Mouse (Mus musculus): Measurements from ENCODE around the gene Dnah10. TPM values are rescaled to one million over a fixed set of nuclear protein-coding genes. Genes with fewer than 3 reads are reported as not detected.

The Dnah10 gene
- total and polyA plus RNA-seq, 2 experiments, result not detected

- Histone ChIP-seq H3K79me2 (ENCODE audit: control insufficient read depth, insufficient read depth, low read length) (no peaks in the 10 kb centered on the region), H3K36me3 (ENCODE audit: control insufficient read depth, insufficient read depth, low read length) (no peaks in the 10 kb centered on the region), H3K4me1 (ENCODE audit: control insufficient read depth, insufficient read depth, low read length) (no peaks in the 10 kb centered on the region), H3K27me3 (ENCODE audit: control insufficient read depth, insufficient read depth, low read length) (no peaks in the 10 kb centered on the region), H3K4me3 (ENCODE audit: insufficient read depth, low read depth, low read length) (no peak overlapping the region), H3K9ac (ENCODE audit: low read depth, low read length) (no peak overlapping the region), H3K27ac (replicated peaks; ENCODE audit: insufficient read depth, low read depth, low read length) (no peak overlapping the region)
- DNase-seq (ENCODE audit: extremely low read depth, low read depth, low spot score), result no peak
- TF ChIP-seq CTCF (IDR thresholded peaks at IDR 0.05; ENCODE audit: low read depth, low read length) (no peak), POLR2A (IDR thresholded peaks at IDR 0.05; ENCODE audit: extremely low read depth, insufficient read depth, low read length) (no peak)
- 91% methylated on average over 7 of the region's 7 CpGs for WGBS
Measured at GRCm38 (mm10) chr5:124779926-124780325, 55.0 kb downstream of the Dnah10 start.

GRCm38 (mm10) chr5:124781696-124782095 lies 56.8 kb downstream of the Dnah10 start:
- 84% methylated on average over 8 of the region's 8 CpGs for WGBS
- Histone ChIP-seq H3K9ac (ENCODE audit: low read depth, low read length) (no peak overlapping the region), H3K27ac (replicated peaks; ENCODE audit: insufficient read depth, low read depth, low read length) (no peak overlapping the region), H3K79me2 (ENCODE audit: control insufficient read depth, insufficient read depth, low read length) (no peaks in the 10 kb centered on the region), H3K4me3 (ENCODE audit: insufficient read depth, low read depth, low read length) (no peak overlapping the region), H3K36me3 (ENCODE audit: control insufficient read depth, insufficient read depth, low read length) (no peaks in the 10 kb centered on the region), H3K4me1 (ENCODE audit: control insufficient read depth, insufficient read depth, low read length) (no peaks in the 10 kb centered on the region), H3K27me3 (ENCODE audit: control insufficient read depth, insufficient read depth, low read length) (no peaks in the 10 kb centered on the region)
- TF ChIP-seq POLR2A (IDR thresholded peaks at IDR 0.05; ENCODE audit: extremely low read depth, insufficient read depth, low read length) (no peak), CTCF (IDR thresholded peaks at IDR 0.05; ENCODE audit: low read depth, low read length) (no peak)
- DNase-seq (ENCODE audit: extremely low read depth, low read depth, low spot score), result no peak

GRCm38 (mm10) chr5:124785650-124786049 lies 60.8 kb downstream of the Dnah10 start:
- H3K27me3 ChIP-seq (ENCODE audit: control insufficient read depth, insufficient read depth, low read length), result no peaks in the 10 kb centered on the region
- no peaks in the 10 kb centered on the region for H3K36me3 ChIP-seq (ENCODE audit: control insufficient read depth, insufficient read depth, low read length)
- H3K79me2 ChIP-seq (ENCODE audit: control insufficient read depth, insufficient read depth, low read length), result no peaks in the 10 kb centered on the region
- TF ChIP-seq POLR2A (IDR thresholded peaks at IDR 0.05; ENCODE audit: extremely low read depth, insufficient read depth, low read length) (no peak), CTCF (IDR thresholded peaks at IDR 0.05; ENCODE audit: low read depth, low read length) (peak; percentile 42; the same call in 1 of the 2 replicates)
- 86% methylated on average over 7 of the region's 7 CpGs for WGBS
- no peak overlapping the region for H3K9ac ChIP-seq (ENCODE audit: low read depth, low read length)
- H3K27ac ChIP-seq (replicated peaks; ENCODE audit: insufficient read depth, low read depth, low read length), result no peak overlapping the region
- no peaks in the 10 kb centered on the region for H3K4me1 ChIP-seq (ENCODE audit: control insufficient read depth, insufficient read depth, low read length)
- DNase-seq (ENCODE audit: extremely low read depth, low read depth, low spot score), result no peak
- H3K4me3 ChIP-seq (ENCODE audit: insufficient read depth, low read depth, low read length), result no peak overlapping the region

GRCm38 (mm10) chr5:124792112-124792511 lies 67.2 kb downstream of the Dnah10 start:
- WGBS, result 88% methylated on average over 7 of the region's 7 CpGs
- Histone ChIP-seq H3K36me3 (ENCODE audit: control insufficient read depth, insufficient read depth, low read length) (no peaks in the 10 kb centered on the region), H3K27ac (replicated peaks; ENCODE audit: insufficient read depth, low read depth, low read length) (no peak overlapping the region), H3K79me2 (ENCODE audit: control insufficient read depth, insufficient read depth, low read length) (no peaks in the 10 kb centered on the region), H3K4me3 (ENCODE audit: insufficient read depth, low read depth, low read length) (no peak overlapping the region), H3K27me3 (ENCODE audit: control insufficient read depth, insufficient read depth, low read length) (no peaks in the 10 kb centered on the region), H3K4me1 (ENCODE audit: control insufficient read depth, insufficient read depth, low read length) (no peaks in the 10 kb centered on the region), H3K9ac (ENCODE audit: low read depth, low read length) (no peak overlapping the region)
- DNase-seq (ENCODE audit: extremely low read depth, low read depth, low spot score), result no peak
- TF ChIP-seq POLR2A (IDR thresholded peaks at IDR 0.05; ENCODE audit: extremely low read depth, insufficient read depth, low read length), result no peak
- no peak for TF ChIP-seq CTCF (IDR thresholded peaks at IDR 0.05; ENCODE audit: low read depth, low read length)

GRCm38 (mm10) chr5:124809708-124810366 lies 85.0 kb downstream of the Dnah10 start:
- Histone ChIP-seq H3K79me2 (ENCODE audit: control insufficient read depth, insufficient read depth, low read length) (no peaks in the 10 kb centered on the region), H3K27me3 (ENCODE audit: control insufficient read depth, insufficient read depth, low read length) (no peaks in the 10 kb centered on the region), H3K9ac (ENCODE audit: low read depth, low read length) (no peak overlapping the region), H3K27ac (replicated peaks; ENCODE audit: insufficient read depth, low read depth, low read length) (no peak overlapping the region), H3K36me3 (ENCODE audit: control insufficient read depth, insufficient read depth, low read length) (no peaks in the 10 kb centered on the region), H3K4me3 (ENCODE audit: insufficient read depth, low read depth, low read length) (no peak overlapping the region), H3K4me1 (ENCODE audit: control insufficient read depth, insufficient read depth, low read length) (no peaks in the 10 kb centered on the region)
- TF ChIP-seq CTCF (IDR thresholded peaks at IDR 0.05; ENCODE audit: low read depth, low read length) (no peak), POLR2A (IDR thresholded peaks at IDR 0.05; ENCODE audit: extremely low read depth, insufficient read depth, low read length) (no peak)
- WGBS, result 85% methylated on average over 4 of the region's 4 CpGs
- peak; percentile 92 for DNase-seq (ENCODE audit: extremely low read depth, low read depth, low spot score)

GRCm38 (mm10) chr5:124812466-124812865 lies 87.6 kb downstream of the Dnah10 start:
- TF ChIP-seq POLR2A (IDR thresholded peaks at IDR 0.05; ENCODE audit: extremely low read depth, insufficient read depth, low read length), result no peak
- no peak for TF ChIP-seq CTCF (IDR thresholded peaks at IDR 0.05; ENCODE audit: low read depth, low read length)
- H3K36me3 ChIP-seq (ENCODE audit: control insufficient read depth, insufficient read depth, low read length), result no peaks in the 10 kb centered on the region
- no peak overlapping the region for H3K27ac ChIP-seq (replicated peaks; ENCODE audit: insufficient read depth, low read depth, low read length)
- 86% methylated on average over 12 of the region's 12 CpGs for WGBS
- H3K27me3 ChIP-seq (ENCODE audit: control insufficient read depth, insufficient read depth, low read length), result no peaks in the 10 kb centered on the region
- DNase-seq (ENCODE audit: extremely low read depth, low read depth, low spot score), result no peak
- no peak overlapping the region for H3K4me3 ChIP-seq (ENCODE audit: insufficient read depth, low read depth, low read length)
- no peak overlapping the region for H3K9ac ChIP-seq (ENCODE audit: low read depth, low read length)
- H3K4me1 ChIP-seq (ENCODE audit: control insufficient read depth, insufficient read depth, low read length), result no peaks in the 10 kb centered on the region
- H3K79me2 ChIP-seq (ENCODE audit: control insufficient read depth, insufficient read depth, low read length), result no peaks in the 10 kb centered on the region

Data from liver, adult 2 months (tissue).